Mouse (Mus musculus) stomach, postnatal 0 days (tissue): ENCODE results near the gene Bcor. TPM values are rescaled to one million over a fixed set of nuclear protein-coding genes. Genes with fewer than 3 reads are reported as not detected.

Source experiments
- ATAC-seq: fragments of 200-750 bp; cut with Nextera tagmentation; 2 replicates; pipeline ENCODE4 v1.8.0; 2017; ENCODE audit not compliant: low FRiP score, low TSS enrichment
- DNase-seq: peaks from one replicate; pipeline ENCODE4 v3.0.0-alpha.2; 2016; ENCODE audit warnings: low spot score
- H3K27ac ChIP-seq: fragments of 300-500 bp; sonication (generic); replicated peaks from 2 replicates; pipeline ENCODE4 v1.5.1; 2014; ENCODE audit warnings: mild to moderate bottlenecking, control low read depth
- H3K27me3 ChIP-seq: fragments of 300-500 bp; sonication (generic); 2 replicates; pipeline ENCODE4 v1.6.1; 2014; ENCODE audit warnings: low read length; ENCODE audit not compliant: control insufficient read depth, insufficient read depth
- H3K36me3 ChIP-seq: fragments of 300-500 bp; sonication (generic); 2 replicates; pipeline ENCODE4 v1.6.1; 2014; ENCODE audit warnings: low read length, mixed read lengths; ENCODE audit not compliant: control insufficient read depth, insufficient read depth
- H3K4me1 ChIP-seq: fragments of 300-500 bp; sonication (generic); replicated peaks from 2 replicates; pipeline ENCODE4 v1.6.1; 2014; ENCODE audit warnings: antibody characterized with exemption; ENCODE audit not compliant: control insufficient read depth, insufficient read depth
- H3K4me2 ChIP-seq: fragments of 300-500 bp; sonication (generic); replicated peaks from 2 replicates; pipeline ENCODE4 v1.6.1; 2014; ENCODE audit warnings: low read depth, mild to moderate bottlenecking, control low read depth, moderate library complexity
- H3K4me3 ChIP-seq: fragments of 300-500 bp; sonication (generic); 2 replicates; pipeline ENCODE4 v1.5.1; 2014; ENCODE audit warnings: low read depth, low read length, control low read depth
- H3K9ac ChIP-seq: fragments of 300-500 bp; sonication (generic); 2 replicates; pipeline ENCODE4 v1.6.1; 2014; ENCODE audit warnings: mild to moderate bottlenecking, low read length, control low read depth, mixed read lengths
- H3K9me3 ChIP-seq: fragments of 300-500 bp; sonication (generic); 2 replicates; pipeline ENCODE4 v1.6.1; 2016; ENCODE audit warnings: low read length; ENCODE audit not compliant: control insufficient read depth
- CTCF ChIP-seq: IDR thresholded peaks from 2 replicates; pipeline ENCODE4 v1.5.1; 2016; ENCODE audit warnings: antibody characterized with exemption, low read depth, mild to moderate bottlenecking, moderate library complexity
- EP300 ChIP-seq: optimal IDR thresholded peaks from 2 replicates; pipeline ENCODE3; 2016; ENCODE audit warnings: antibody characterized with exemption
- WGBS: fragments of 180-500 bp; shearing (Covaris S2); extraction: QIAGEN DNeasy Blood & Tissue Kit; methylation state at CpG from one replicate; pipeline ENCODE4 v1.1.7; 2014; 5-methylcytosine and 5-hydroxymethylcytosine counted together
- polyA plus RNA-seq: library from polyadenylated mRNA; unstranded; fragments of >200 nt; fragmentation: Nextera tagmentation; extraction: Ambion mirVana; gene quantifications from 2 replicates; pipeline ENCODE4 v1.2.1, GENCODE M21; 2015

Bcor gene
- polyA plus RNA-seq, 1 experiment from 2014 or later, result 5.5 TPM

DNA sequence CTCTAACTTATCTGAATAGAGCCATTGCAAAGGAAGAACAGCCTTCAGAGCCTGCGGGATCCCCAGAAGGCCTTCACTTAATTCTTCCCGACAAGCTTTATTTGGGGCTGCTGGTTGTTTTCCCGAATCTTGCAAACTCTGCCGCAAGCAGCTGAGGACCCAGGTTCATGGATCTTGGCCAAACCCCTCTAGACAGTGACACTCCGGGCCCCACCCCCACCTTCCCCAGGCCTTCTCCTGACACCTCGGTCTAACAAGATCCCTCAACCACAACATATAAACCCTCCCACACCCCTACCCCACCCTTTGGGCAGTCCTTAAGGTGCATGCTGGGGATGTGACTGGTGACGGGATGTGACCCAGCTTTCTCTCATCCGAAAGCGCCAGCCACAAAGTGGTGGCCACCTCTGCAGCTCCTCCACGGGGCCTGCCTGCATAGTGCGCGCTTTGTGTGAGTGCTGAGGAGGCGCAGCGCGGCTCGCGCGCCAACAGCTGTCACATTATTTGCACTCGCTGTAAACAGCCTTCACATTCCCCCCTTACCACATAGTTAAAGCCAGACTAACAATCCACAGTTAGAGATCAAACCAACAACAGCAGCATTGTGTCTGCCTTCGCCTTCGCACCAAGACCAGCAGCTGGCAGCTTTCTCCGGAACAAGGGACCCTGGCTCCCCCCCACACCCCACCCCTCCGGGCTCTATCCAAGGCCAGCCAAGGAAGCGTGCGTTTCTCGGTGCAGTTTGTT, 91.0 kb downstream of the Bcor start:
- no peaks in the 10 kb centered on the region for H3K27me3 ChIP-seq
- H3K9me3 ChIP-seq, result no peaks in the 10 kb centered on the region
- no peaks in the 10 kb centered on the region for H3K36me3 ChIP-seq
- WGBS, result 6% methylated on average over 24 of the region's 26 CpGs
- H3K27ac ChIP-seq, result 0 out of 2 replicates have a peak overlapping the region, but pooled peaks have one; percentile 25
- TF ChIP-seq EP300, result no peak
- TF ChIP-seq CTCF, result peak; percentile 35; the same call in 1 of the 2 replicates
- DNase-seq (peak; percentile 44), ATAC-seq (peak; percentile 69)
- H3K4me1 ChIP-seq, result no peaks in the 10 kb centered on the region; the same call in 1 of the 2 replicates
- H3K4me2 ChIP-seq, result peak overlapping the region; percentile 25
- H3K4me3 ChIP-seq, result no peak overlapping the region
- no peak overlapping the region for H3K9ac ChIP-seq

DNA sequence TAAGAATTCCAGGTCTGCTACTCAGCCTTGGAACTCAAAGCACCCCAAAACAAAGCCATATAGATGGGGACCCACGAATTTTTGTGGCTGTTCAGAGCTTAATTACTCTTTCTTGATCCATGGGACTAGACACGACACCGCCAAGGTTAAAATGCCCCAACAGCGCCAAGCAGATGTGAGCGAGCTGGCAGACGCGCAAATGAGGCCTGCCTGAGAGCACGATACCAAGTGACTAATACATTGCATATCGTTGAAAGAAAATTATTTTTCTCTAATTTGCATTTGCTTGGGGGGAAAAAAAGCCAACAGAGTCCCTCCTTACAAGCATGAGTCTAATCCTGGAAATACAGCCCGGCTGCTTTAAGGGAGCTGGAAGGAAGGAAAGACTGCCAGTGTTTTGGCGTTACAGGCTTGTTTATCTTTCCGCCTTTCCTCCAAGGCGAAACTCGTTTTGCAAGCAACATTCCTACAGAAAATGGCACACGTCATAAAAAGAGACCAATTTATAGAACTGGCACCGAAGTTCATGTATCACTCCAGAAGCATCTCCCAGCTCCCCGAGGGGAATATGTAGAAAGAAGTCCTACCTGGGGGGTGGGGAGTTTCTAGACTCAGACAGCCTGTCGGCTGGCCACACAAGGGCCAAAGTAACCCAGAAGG, 92.2 kb downstream of the Bcor start:
- DNase-seq, result no peak
- WGBS, result 20% methylated on average over 18 of the region's 18 CpGs
- Histone ChIP-seq H3K4me1 (no peaks in the 10 kb centered on the region; the same call in 1 of the 2 replicates), H3K36me3 (no peaks in the 10 kb centered on the region), H3K27ac (no peak overlapping the region), H3K4me3 (no peak overlapping the region), H3K27me3 (no peaks in the 10 kb centered on the region), H3K4me2 (0 out of 2 replicates have a peak overlapping the region, but pooled peaks have one; percentile 25), H3K9ac (no peak overlapping the region), H3K9me3 (no peaks in the 10 kb centered on the region)
- ATAC-seq, result no peak
- TF ChIP-seq CTCF (no peak), EP300 (no peak)

DNA sequence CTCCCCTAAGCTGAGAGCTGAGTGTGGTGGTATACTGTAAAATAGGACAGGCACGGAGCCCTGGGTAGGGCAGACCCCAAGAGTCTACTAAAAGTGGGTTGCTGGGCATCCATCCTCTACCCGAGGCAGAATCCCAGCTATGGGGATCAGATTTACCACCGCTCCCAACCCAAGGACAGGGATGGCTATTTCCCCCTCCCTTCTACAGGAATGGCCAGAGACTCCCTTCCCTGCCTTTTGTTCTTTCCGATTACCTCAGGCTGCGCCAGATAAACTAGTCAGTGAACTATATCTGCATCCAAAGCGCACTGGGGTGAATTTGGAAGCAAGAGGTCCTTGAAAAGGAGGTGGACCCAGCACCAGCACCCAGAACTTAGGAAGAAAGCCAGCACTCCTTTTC, 93.1 kb downstream of the Bcor start:
- Histone ChIP-seq H3K9ac (no peak overlapping the region), H3K4me3 (no peak overlapping the region)

GRCm38 (mm10) chrX:12065782-12066181, 94.4 kb downstream of the Bcor start:
- Histone ChIP-seq H3K27me3 (no peaks in the 10 kb centered on the region), H3K9me3 (no peaks in the 10 kb centered on the region), H3K4me1 (no peaks in the 10 kb centered on the region; the same call in 1 of the 2 replicates), H3K4me3 (no peak overlapping the region), H3K9ac (no peak overlapping the region), H3K27ac (no peak overlapping the region), H3K36me3 (no peaks in the 10 kb centered on the region), H3K4me2 (no peak overlapping the region)
- peak; percentile 28; the same call in 1 of the 2 replicates for ATAC-seq
- DNase-seq, result no peak
- TF ChIP-seq EP300 (no peak), CTCF (no peak)
- WGBS, result 19% methylated on average over 9 of the region's 9 CpGs

More for the DNA sequence above, 93.1 kb downstream of the Bcor start:
- TF ChIP-seq CTCF (no peak), EP300 (no peak)
- DNase-seq (no peak), ATAC-seq (no peak)
- Histone ChIP-seq H3K4me2 (no peak overlapping the region), H3K27me3 (no peaks in the 10 kb centered on the region), H3K27ac (no peak overlapping the region), H3K36me3 (no peaks in the 10 kb centered on the region), H3K9me3 (no peaks in the 10 kb centered on the region), H3K4me1 (no peaks in the 10 kb centered on the region; the same call in 1 of the 2 replicates)
- WGBS, result 33% methylated on average over 6 of the region's 6 CpGs

GRCm38 (mm10) chrX:12062932-12063260, 97.3 kb downstream of the Bcor start:
- H3K36me3 ChIP-seq, result no peaks in the 10 kb centered on the region
- no peak for TF ChIP-seq EP300
- no peak for TF ChIP-seq CTCF
- H3K4me3 ChIP-seq, result no peak overlapping the region
- 44% methylated on average over 6 of the region's 6 CpGs for WGBS
- H3K27ac ChIP-seq, result no peak overlapping the region
- H3K4me1 ChIP-seq, result no peaks in the 10 kb centered on the region
- H3K27me3 ChIP-seq, result no peaks in the 10 kb centered on the region
- H3K9me3 ChIP-seq, result no peaks in the 10 kb centered on the region
- no peak overlapping the region for H3K9ac ChIP-seq
- no peak overlapping the region for H3K4me2 ChIP-seq
- no peak for DNase-seq
- no peak for ATAC-seq
